Mouse (Mus musculus) left cerebral cortex, adult 2 months (tissue): ENCODE measurements around the gene Sox5. TPM values are rescaled to one million over a fixed set of nuclear protein-coding genes. Genes with fewer than 3 reads are reported as not detected.

Experiments
- DNase-seq, 2 experiments: peaks; one replicate each; pipeline ENCODE4 v3.0.0; 2021 to 2022; ENCODE audit warnings: low spot score in 2 of 2, mixed read lengths in 1 of 2; ENCODE audit errors: extremely low spot score in 1 of 2
- H3K27ac ChIP-seq: fragments of 200-600 bp; 2 replicates; pipeline ENCODE4 v1.8.1; 2022
- H3K4me3 ChIP-seq: fragments of 200-600 bp; 2 replicates; pipeline ENCODE4 v1.8.1; 2022
- CTCF ChIP-seq: fragments of 200-600 bp; IDR thresholded peaks from 2 replicates; pipeline ENCODE4 v1.8.1; 2022; ENCODE audit warnings: antibody characterized with exemption, mild to moderate bottlenecking, moderate library complexity
- intact Hi-C: fragments of 180-260 bp; cut with DNase I; formaldehyde crosslinking; loops from one replicate; pipeline ENCODE4 v1.15.1; 2025
- total RNA-seq, 2 experiments: library from RNA; stranded (reverse); gene quantifications; 2 replicates each; pipeline ENCODE4 v1.2.3; 2021

Gene Sox5
- total RNA-seq, 2 experiments from 2014 or later = 61.5 to 63.3 TPM

DNA sequence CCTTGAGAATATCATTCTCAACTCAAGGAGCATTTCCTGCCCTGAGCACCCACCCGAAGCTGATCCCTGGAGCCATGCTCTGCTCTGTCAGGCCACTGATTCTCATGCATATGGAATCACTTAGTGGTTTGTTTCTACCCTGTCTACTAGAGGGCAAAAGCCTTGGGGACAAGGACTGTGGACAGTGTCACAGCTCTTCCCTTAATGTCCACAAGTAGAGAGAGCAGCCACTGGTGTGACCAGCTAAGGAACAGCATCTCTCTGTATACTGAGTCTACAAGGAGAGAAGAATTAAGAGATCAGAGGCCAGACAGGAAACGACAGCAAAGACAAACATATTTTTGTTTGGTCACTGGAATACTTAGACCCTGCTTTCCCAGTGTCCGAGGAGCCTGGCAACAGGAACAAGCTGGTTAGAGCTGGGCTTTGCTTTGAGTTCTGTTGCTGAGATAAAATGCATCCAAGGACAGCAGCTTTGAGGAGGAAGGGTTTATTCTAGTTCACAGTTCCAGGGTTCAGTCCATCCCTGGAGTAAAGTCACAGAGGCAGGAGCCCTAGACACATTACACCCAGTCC is 40.6 kb downstream of the Sox5 start:
- no peak for DNase-seq
- H3K4me3 ChIP-seq = no peak overlapping the region
- TF ChIP-seq CTCF = no peak
- intact Hi-C loops = no loop called here
- no peak overlapping the region for H3K27ac ChIP-seq

DNA sequence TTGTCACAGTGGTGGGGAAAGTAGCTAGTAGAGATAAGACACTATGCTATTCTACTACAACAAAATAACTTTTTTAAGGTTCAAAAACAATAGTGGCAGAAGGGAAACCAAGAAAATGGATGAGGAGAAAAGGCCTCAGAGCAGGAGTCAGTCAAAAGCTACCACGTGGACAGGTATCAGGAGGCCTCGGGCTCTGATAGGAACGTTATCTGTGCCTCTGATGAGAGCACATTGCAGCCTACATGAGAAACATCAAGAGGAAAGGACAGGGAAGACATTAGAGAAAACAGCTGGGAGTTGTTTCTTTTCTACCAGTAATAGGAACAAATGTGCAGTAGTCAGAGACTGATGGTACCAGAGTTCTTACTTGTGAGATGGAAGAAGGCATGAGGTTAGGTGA is 41.4 kb downstream of the Sox5 start:
- H3K27ac ChIP-seq = no peak overlapping the region
- no peak overlapping the region for H3K4me3 ChIP-seq
- DNase-seq = no peak
- no peak for TF ChIP-seq CTCF
- intact Hi-C loops = no loop called here

DNA sequence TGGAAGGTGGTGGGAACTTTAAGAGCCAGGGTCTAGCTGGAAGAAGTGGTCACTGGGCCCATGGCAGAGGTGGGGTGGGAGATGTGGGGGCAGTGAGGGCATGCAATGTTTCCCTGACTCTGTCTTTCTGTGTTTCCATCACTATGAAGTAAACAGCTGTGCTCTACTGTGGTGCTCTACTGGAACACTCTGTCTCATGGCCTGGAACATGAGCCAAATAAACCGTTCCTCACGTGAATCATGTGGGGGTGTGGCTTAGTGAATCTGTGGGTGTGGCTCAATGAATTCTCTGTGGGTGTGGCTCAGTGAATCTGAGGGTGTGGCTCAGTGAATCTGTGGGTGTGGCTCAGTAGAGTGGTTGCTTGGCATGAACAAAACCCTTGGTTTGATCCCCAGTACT is 42.0 kb downstream of the Sox5 start:
- intact Hi-C loops = no loop called here
- TF ChIP-seq CTCF = no peak
- H3K27ac ChIP-seq = no peak overlapping the region
- no peak overlapping the region for H3K4me3 ChIP-seq
- no peak for DNase-seq

DNA sequence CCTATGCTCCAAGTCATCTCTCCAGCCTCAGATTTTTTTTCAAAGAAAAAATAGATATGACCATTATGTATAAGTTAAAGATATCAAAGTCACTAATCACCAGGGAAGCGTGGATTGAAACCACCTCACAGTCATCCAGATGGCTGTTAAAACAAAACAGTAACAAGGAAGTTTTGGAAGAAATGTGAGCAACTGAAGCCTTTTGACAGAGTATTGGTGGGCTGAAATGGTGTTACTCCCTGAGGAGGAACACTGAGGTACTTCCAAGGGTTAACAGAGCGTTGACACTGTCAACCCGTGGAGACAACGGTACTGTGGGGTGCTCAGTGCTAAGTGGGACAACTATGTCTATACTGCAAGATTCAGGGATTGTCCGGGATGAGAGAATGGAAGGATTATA is 44.0 kb downstream of the Sox5 start:
- DNase-seq = no peak
- intact Hi-C loops = no loop called here
- TF ChIP-seq CTCF = no peak

DNA sequence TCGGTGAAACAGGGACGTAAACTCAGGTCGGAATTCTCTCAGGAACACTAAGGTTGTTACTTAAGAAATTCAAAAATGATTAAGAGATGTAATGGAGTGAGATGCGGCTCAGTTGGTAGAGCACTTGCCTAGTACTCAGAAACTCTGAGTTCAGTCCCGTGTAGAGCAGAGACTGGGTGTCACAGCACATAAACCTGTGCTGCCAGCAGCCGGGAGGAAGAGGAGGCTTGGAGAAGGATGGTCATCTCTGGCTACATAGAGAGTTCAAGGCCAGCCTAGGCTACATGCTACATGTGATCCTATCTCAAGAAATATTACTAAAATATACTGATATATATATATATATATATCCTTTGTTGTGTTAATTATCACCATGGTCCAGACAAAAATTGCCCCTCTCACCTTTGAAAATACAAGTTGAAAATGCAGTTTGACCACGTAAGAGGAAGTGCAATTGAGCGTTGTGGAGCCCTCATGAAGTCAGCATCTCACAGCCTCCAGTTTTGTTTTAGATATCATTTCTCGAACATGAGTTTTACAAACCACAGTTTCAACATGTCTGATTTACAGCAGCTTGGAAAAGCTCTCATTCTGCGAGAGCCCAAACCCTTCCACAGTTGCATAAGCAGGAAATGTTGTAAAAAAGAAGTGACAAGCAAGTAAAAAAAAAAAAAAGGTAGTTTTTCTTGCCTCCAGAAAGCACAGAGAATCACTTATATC is 50.4 kb downstream of the Sox5 start:
- no peak overlapping the region for H3K27ac ChIP-seq
- DNase-seq = no peak
- intact Hi-C loops = no loop called here
- TF ChIP-seq CTCF = no peak
- no peak overlapping the region for H3K4me3 ChIP-seq

More for the DNA sequence above, 44.0 kb downstream of the Sox5 start:
- Histone ChIP-seq H3K4me3 (no peak overlapping the region), H3K27ac (no peak overlapping the region)

DNA sequence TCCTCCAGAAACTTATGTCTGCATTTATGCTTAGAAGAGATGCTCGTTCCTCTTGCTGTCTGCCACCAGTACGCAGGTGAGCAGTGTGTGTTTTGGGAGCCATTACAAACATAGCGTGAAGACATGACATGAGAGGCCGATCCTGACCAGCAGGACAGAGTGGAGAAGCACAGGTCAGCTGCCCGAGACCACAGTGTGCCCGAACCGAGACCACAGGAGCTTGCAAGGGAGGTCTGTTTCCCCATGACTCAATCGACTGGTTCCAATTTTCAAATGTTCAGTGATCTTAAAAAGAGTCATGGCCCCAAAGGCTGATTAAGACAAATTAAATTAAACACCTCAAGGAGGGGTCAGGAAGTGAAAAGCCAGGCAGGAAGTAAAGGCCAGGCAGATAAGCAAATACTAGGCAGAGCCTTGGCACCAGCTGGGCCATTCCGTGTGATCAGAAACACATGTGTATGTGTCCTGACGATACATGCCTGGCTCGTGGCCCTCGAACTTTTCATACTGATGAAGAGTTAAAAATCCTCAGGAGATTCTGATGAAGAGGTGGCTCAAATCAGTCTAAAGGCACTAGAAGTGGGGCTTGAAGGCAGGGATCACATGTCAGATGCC is 58.1 kb downstream of the Sox5 start:
- no peak overlapping the region for H3K27ac ChIP-seq
- intact Hi-C loops = no loop called here

DNA sequence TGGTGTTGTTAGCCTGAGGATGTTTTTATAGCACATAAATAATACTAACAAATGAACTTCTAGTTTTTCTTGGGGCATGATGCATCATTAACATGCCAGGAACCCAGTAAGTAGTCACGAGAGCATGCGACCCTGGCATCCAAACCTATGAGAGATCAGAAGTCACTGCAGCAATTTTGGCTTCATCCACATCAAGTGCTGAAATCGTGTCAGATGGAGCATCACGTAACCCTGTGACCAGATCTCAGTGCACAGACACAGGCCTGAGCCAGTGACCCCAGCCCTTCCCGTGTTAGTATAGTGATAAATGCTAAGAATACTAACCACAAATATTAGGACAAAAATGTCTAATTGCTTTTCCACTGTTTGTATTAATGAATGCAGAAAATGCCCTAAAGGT is 58.8 kb downstream of the Sox5 start:
- no peak for TF ChIP-seq CTCF
- intact Hi-C loops = no loop called here
- Histone ChIP-seq H3K27ac (no peak overlapping the region), H3K4me3 (no peak overlapping the region)
- DNase-seq = no peak

More for the DNA sequence above, 58.1 kb downstream of the Sox5 start:
- no peak overlapping the region for H3K4me3 ChIP-seq
- no peak for DNase-seq
- TF ChIP-seq CTCF = no peak

DNA sequence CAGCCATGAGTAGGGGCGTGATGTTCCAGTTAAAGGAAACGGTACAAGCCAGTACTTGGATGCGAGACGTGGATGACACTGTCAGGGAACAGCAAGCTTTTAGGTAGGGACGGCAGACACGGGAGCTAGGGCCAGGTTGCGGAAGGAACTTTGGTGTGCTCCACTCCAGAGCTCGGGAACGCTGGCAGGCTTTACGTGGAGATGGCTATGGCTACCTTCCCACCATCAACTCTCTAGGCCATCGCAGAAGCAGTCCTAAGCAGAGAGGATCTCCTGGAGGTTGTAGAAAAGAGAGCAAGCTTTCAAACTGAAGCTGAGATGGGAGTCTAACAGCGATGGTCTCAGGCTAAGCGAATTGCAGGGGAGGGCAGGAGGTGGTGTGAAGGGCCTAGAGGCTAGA is 60.9 kb downstream of the Sox5 start:
- TF ChIP-seq CTCF = no peak
- no peak overlapping the region for H3K4me3 ChIP-seq
- no peak for DNase-seq
- intact Hi-C loops = no loop called here
- H3K27ac ChIP-seq = no peak overlapping the region

DNA sequence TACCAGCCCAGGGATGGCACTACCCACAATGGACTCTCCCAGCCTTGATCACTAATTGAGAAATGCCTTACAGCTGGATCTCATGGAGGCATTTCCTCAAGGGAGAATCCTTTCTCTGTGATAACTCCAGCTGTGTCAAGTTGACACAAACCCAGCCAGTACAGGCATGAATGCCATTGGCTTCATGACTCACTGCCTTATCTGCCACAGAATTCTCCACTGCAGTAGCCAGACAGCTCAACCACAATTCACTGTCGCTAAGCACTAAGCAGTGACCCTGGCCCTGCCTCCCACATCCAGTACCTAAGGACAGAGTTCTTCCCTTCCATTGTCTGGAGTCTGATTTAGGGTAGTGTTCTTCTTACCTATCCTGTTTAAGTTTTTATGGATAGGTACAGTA is 65.4 kb downstream of the Sox5 start:
- TF ChIP-seq CTCF = no peak
- H3K4me3 ChIP-seq = no peak overlapping the region
- DNase-seq = no peak
- no peak overlapping the region for H3K27ac ChIP-seq
- intact Hi-C loops = no loop called here

DNA sequence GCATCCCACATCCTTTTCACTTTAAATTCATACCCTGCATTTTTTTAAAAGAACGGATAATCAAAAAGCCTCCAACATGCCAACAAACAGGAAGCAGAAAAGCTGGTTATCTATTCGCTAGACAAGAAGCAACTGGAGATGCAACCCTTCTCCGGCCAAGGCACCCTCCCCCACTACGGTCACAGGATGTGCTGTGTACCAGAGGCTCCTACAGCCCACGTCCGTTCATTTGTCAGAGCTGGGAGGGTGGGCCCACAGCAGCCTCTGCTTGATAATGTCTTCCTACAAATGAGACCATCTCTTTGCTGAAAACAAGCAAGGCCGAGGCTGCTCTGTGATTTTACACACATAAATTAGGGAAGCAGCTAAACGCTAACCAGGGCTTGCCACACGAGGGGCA is 69.9 kb downstream of the Sox5 start:
- no peak overlapping the region for H3K4me3 ChIP-seq
- no peak for DNase-seq
- intact Hi-C loops = no loop called here
- H3K27ac ChIP-seq = no peak overlapping the region
- no peak for TF ChIP-seq CTCF

DNA sequence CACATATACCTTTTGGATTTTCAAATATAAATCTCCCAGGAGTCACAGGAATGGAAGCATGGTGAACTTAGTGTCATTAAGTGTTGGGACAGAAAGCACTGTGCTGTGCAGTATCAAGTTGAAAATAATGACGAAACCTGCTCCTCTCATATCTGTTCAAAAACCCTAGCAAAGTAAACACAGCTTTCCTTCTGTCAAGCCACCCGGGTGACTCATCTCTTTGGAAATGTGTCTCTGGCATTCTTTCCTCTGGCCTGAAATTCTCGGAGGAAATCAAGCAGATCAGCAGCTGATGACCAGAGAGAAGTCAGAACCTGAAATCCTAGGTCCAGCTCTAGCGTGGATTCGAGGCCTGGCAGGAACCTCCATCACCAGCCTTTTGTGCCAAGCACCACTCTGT is 71.0 kb downstream of the Sox5 start:
- DNase-seq = no peak
- intact Hi-C loops = no loop called here
- Histone ChIP-seq H3K27ac (no peak overlapping the region), H3K4me3 (no peak overlapping the region)
- TF ChIP-seq CTCF = no peak

DNA sequence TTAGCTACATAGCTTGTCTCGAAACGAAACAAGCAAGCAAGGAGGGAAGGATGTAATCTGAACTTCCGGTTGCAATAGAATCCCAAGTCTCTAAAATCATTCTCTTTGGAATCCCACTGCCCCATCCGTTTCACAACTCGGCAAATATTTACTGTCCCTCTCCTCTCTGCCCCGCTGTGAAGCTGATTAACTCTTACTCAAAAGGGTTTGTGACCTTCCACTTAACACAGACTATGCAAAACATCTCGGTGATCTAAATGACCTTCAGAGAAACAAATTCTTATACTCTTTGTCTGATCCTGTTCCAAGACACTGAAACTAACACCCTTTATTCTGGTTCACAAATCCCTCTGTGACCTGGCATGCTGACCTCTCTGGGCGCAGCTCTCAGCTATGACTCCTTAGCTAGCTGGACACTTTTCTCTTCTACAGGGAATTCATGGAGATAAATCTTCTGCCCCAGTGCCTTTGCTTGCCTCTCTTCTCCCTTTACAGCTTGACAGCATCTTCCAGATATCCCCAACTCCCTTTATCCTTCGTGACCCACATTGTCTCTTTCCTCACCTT is 72.1 kb downstream of the Sox5 start:
- no peak overlapping the region for H3K4me3 ChIP-seq
- intact Hi-C loops = no loop called here
- no peak for DNase-seq
- no peak for TF ChIP-seq CTCF
- H3K27ac ChIP-seq = no peak overlapping the region

DNA sequence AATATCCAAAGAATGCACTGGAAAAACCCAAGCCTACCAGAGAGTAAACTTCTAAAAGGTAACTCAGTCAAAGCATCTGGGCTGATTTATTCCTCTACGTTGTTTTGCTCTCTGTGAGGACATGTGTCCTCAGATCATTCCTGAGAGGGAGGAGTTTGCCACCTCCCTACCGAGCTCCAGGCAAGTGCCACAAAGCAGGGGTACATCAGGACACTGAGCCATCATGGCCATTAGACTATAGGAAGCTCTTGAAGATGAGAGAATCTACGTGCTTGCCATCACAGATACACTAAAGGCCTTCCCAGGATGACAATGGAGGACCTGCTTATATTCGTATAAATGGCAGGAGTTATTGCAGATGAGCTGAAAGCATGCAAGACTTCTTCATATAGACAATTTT is 73.4 kb downstream of the Sox5 start:
- no peak overlapping the region for H3K27ac ChIP-seq
- no peak for TF ChIP-seq CTCF
- DNase-seq = no peak
- intact Hi-C loops = no loop called here
- no peak overlapping the region for H3K4me3 ChIP-seq
